Mouse (Mus musculus) embryo, embryonic 11.5 days (tissue): ENCODE data around the gene 1700001O22Rik.

Experiments
- DNase-seq: peaks from one replicate; pipeline ENCODE4 v3.0.0-alpha.2; 2012; ENCODE audit warnings: low read depth, low spot score

Gene 1700001O22Rik

GRCm38 (mm10) chr2:30816383-30816782 is 12.9 kb upstream of the 1700001O22Rik start:
- no peak for DNase-seq

GRCm38 (mm10) chr2:30810573-30810972 is 7.1 kb upstream of the 1700001O22Rik start:
- no peak for DNase-seq

GRCm38 (mm10) chr2:30809503-30809902 is 6.0 kb upstream of the 1700001O22Rik start:
- DNase-seq: no peak

GRCm38 (mm10) chr2:30808296-30808655 is 4.8 kb upstream of the 1700001O22Rik start:
- no peak for DNase-seq

GRCm38 (mm10) chr2:30807648-30808295 is 4.3 kb upstream of the 1700001O22Rik start, which contains the start of gene Ntmt1:
Gene Ntmt1, plus strand, starts transcription at chr2:30807826.
- peak; percentile 99 for DNase-seq

GRCm38 (mm10) chr2:30807147-30807647 is 3.7 kb upstream of the 1700001O22Rik start:
- DNase-seq: no peak

GRCm38 (mm10) chr2:30805983-30806382 is 2.5 kb upstream of the 1700001O22Rik start:
- DNase-seq: no peak

- DNase-seq: no peak
These were observed 2.2 kb downstream of the 1700001O22Rik start for GRCm38 (mm10) chr2:30801067-30801852.

- no peak for DNase-seq
These were observed 2.8 kb downstream of the 1700001O22Rik start for GRCm38 (mm10) chr2:30800671-30801066.

GRCm38 (mm10) chr2:30799456-30799855 is 4.0 kb downstream of the 1700001O22Rik start:
- no peak for DNase-seq

- peak; percentile 80 for DNase-seq
These were observed 7.1 kb downstream of the 1700001O22Rik start for GRCm38 (mm10) chr2:30796382-30796781.

- DNase-seq: no peak
These were observed 7.6 kb downstream of the 1700001O22Rik start for GRCm38 (mm10) chr2:30795889-30796275.

- no peak for DNase-seq
These were observed 8.1 kb downstream of the 1700001O22Rik start for GRCm38 (mm10) chr2:30795271-30795888.

GRCm38 (mm10) chr2:30794179-30795108 is 9.0 kb downstream of the 1700001O22Rik start:
- peak; percentile 87 for DNase-seq

GRCm38 (mm10) chr2:30792061-30792460 is 11.4 kb downstream of the 1700001O22Rik start:
- DNase-seq: no peak

GRCm38 (mm10) chr2:30787466-30787865 is 16.0 kb downstream of the 1700001O22Rik start:
- no peak for DNase-seq

GRCm38 (mm10) chr2:30784078-30784994 is 19.1 kb downstream of the 1700001O22Rik start:
- DNase-seq: no peak

- DNase-seq: no peak
These were observed 20.1 kb downstream of the 1700001O22Rik start for GRCm38 (mm10) chr2:30783346-30783745.

- DNase-seq: no peak
These were observed 20.9 kb downstream of the 1700001O22Rik start for GRCm38 (mm10) chr2:30782312-30783290.
